Mouse (Mus musculus) heart, postnatal 10 days (tissue): ENCODE measurements at regions not wholly inside any gene's neighbourhood (a gene's known extent, or its start where the extent isn't known, plus 50 kb on each side); places are given as distances from the start of the nearest gene placed in this dataset.
A peak's percentile ranks its signal among the peaks of the same experiment; 100 is the strongest.
"Not testable (repeated sequence)": the region's sequence is repeated elsewhere in the genome, so short reads cannot be mapped to it uniquely, and the experiment has no call there.

Experiments used
- DNase-seq, 2 experiments: peaks; one replicate each; pipeline ENCODE4 v3.0.0; 2021
- intact Hi-C: fragments of 180-260 bp; cut with DNase I; formaldehyde crosslinking; loops from one replicate; pipeline ENCODE4 v1.15.1; 2025

- intact Hi-C loops, result no loop called here
- no peak for DNase-seq
Measured at GRCm38 (mm10) chr14:104849274-104849673, 326.8 kb upstream of the Rnf219 start.

- DNase-seq, result no peak
- intact Hi-C loops, result no loop called here
Measured at GRCm38 (mm10) chr14:104827404-104827803, 305.0 kb upstream of the Rnf219 start.

- no peak for DNase-seq
- intact Hi-C loops, result no loop called here
Measured at GRCm38 (mm10) chr14:104824926-104825325, 302.5 kb upstream of the Rnf219 start.

GRCm38 (mm10) chr14:104824224-104824623 is 301.8 kb upstream of the Rnf219 start:
- intact Hi-C loops, result no loop called here
- DNase-seq, result no peak

GRCm38 (mm10) chr14:104821903-104822573 is 299.6 kb upstream of the Rnf219 start:
- intact Hi-C loops, result no loop called here
- no peak for DNase-seq

- intact Hi-C loops, result loop anchor here (10.0 kb wide), 1 partner anchor 354 kb away; the partner anchor contains the start of gene Pou4f1
- no peak for DNase-seq
Measured at GRCm38 (mm10) chr14:104819106-104819505, 296.7 kb upstream of the Rnf219 start.

GRCm38 (mm10) chr14:104813977-104814584 is 291.6 kb upstream of the Rnf219 start:
- DNase-seq, result peak; percentile 57 to 81
- intact Hi-C loops, result loop anchor here (1.0 to 10.0 kb wide), 3 partner anchors 349 to 1095 kb away; partner anchors contain the start of gene Pou4f1

GRCm38 (mm10) chr14:104812006-104812405 is 289.6 kb upstream of the Rnf219 start:
- intact Hi-C loops, result loop anchor here (10.0 kb wide), 1 partner anchor 347 kb away; the partner anchor contains the start of gene Pou4f1

GRCm38 (mm10) chr14:104805332-104805731 is 282.9 kb upstream of the Rnf219 start:
- intact Hi-C loops, result no loop called here
- DNase-seq, result no peak

More at GRCm38 (mm10) chr14:104812006-104812405, 289.6 kb upstream of the Rnf219 start:
- no peak for DNase-seq

GRCm38 (mm10) chr14:104796348-104796965 is 274.0 kb upstream of the Rnf219 start:
- intact Hi-C loops, result no loop called here
- DNase-seq, result peak in 1 of 2 experiments; percentile 7

GRCm38 (mm10) chr14:104789346-104789745 is 266.9 kb upstream of the Rnf219 start:
- DNase-seq, result no peak
- intact Hi-C loops, result no loop called here

- intact Hi-C loops, result no loop called here
- DNase-seq, result no peak
Measured at GRCm38 (mm10) chr14:104785066-104785465, 262.6 kb upstream of the Rnf219 start.

GRCm38 (mm10) chr14:104769938-104770337 is 247.5 kb upstream of the Rnf219 start:
- intact Hi-C loops, result no loop called here
- DNase-seq, result no peak

GRCm38 (mm10) chr14:104734213-104734612 is 211.8 kb upstream of the Rnf219 start:
- intact Hi-C loops, result no loop called here
- DNase-seq, result peak; percentile 25 to 28

GRCm38 (mm10) chr14:104732036-104732435 is 209.6 kb upstream of the Rnf219 start:
- intact Hi-C loops, result no loop called here
- no peak for DNase-seq

- intact Hi-C loops, result no loop called here
- no peak for DNase-seq
Measured at GRCm38 (mm10) chr14:104731319-104731995, 209.0 kb upstream of the Rnf219 start.

GRCm38 (mm10) chr14:104715651-104716050 is 193.2 kb upstream of the Rnf219 start:
- DNase-seq, result peak; percentile 90 to 94
- intact Hi-C loops, result not testable (repeated sequence)

GRCm38 (mm10) chr14:104702283-104702893 is 179.9 kb upstream of the Rnf219 start:
- no peak for DNase-seq
- intact Hi-C loops, result no loop called here

- intact Hi-C loops, result no loop called here
- DNase-seq, result no peak
Measured at GRCm38 (mm10) chr14:104698962-104699361, 176.5 kb upstream of the Rnf219 start.

GRCm38 (mm10) chr14:104695101-104695500 is 172.7 kb upstream of the Rnf219 start:
- intact Hi-C loops, result no loop called here
- no peak for DNase-seq
